Mouse (Mus musculus) lung, postnatal 0 days (tissue): ENCODE measurements around the gene Gm4894. TPM values are rescaled to one million over a fixed set of nuclear protein-coding genes. Genes with fewer than 3 reads are reported as not detected.
A peak's percentile ranks its signal among the peaks of the same experiment; 100 is the strongest.

Experiments
- ATAC-seq: fragments of 200-750 bp; cut with Nextera tagmentation; 2 replicates; pipeline ENCODE4 v1.8.0; 2017; ENCODE audit warnings: moderate library complexity
- DNase-seq: peaks from one replicate; pipeline ENCODE4 v3.0.0-alpha.2; 2016; ENCODE audit warnings: low spot score
- H3K27ac ChIP-seq: fragments of 300-500 bp; sonication (generic); 2 replicates; pipeline ENCODE4 v1.5.1; 2014; ENCODE audit warnings: antibody characterized with exemption, mild to moderate bottlenecking, low read length, mixed read lengths
- H3K27me3 ChIP-seq: fragments of 300-500 bp; sonication (generic); replicated peaks from 2 replicates; pipeline ENCODE4 v1.6.1; 2014; ENCODE audit warnings: low read length, mixed read lengths; ENCODE audit not compliant: insufficient read depth
- H3K36me3 ChIP-seq: fragments of 300-500 bp; sonication (generic); 2 replicates; pipeline ENCODE4 v1.6.1; 2014; ENCODE audit warnings: low read length, mixed read lengths; ENCODE audit not compliant: insufficient read depth
- H3K4me1 ChIP-seq: fragments of 300-500 bp; sonication (generic); 2 replicates; pipeline ENCODE4 v1.6.1; 2014; ENCODE audit warnings: antibody characterized with exemption, low read depth, low read length, mixed read lengths; ENCODE audit not compliant: insufficient read depth
- H3K4me2 ChIP-seq: fragments of 300-500 bp; sonication (generic); replicated peaks from 2 replicates; pipeline ENCODE4 v1.6.1; 2014; ENCODE audit warnings: low read depth, mild to moderate bottlenecking, low read length, moderate library complexity, mixed read lengths
- H3K4me3 ChIP-seq: fragments of 300-500 bp; sonication (generic); 2 replicates; pipeline ENCODE4 v1.5.1; 2014; ENCODE audit warnings: low read depth, low read length
- H3K9ac ChIP-seq: fragments of 300-500 bp; sonication (generic); replicated peaks from 2 replicates; pipeline ENCODE4 v1.6.1; 2014; ENCODE audit warnings: low read depth, mild to moderate bottlenecking
- H3K9me3 ChIP-seq: fragments of 300-500 bp; sonication (generic); 2 replicates; pipeline ENCODE4 v1.6.1; 2016; ENCODE audit warnings: low read length, mixed read lengths
- CTCF ChIP-seq: IDR thresholded peaks from 2 replicates; pipeline ENCODE4 v1.5.1; 2016; ENCODE audit warnings: antibody characterized with exemption, mild to moderate bottlenecking
- EP300 ChIP-seq: IDR thresholded peaks from 2 replicates; pipeline ENCODE4 v1.6.1; 2016; ENCODE audit warnings: antibody characterized with exemption, mild to moderate bottlenecking, control low read depth
- WGBS: fragments of 180-500 bp; shearing (Covaris S2); extraction: QIAGEN DNeasy Blood & Tissue Kit; methylation state at CpG from one replicate; pipeline ENCODE4 v1.1.7; 2014; 5-methylcytosine and 5-hydroxymethylcytosine counted together
- polyA plus RNA-seq: library from polyadenylated mRNA; unstranded; fragments of >200 nt; fragmentation: Nextera tagmentation; extraction: Ambion mirVana; gene quantifications from 2 replicates; pipeline ENCODE4 v1.2.1, GENCODE M21; 2015

Gene Gm4894
- polyA plus RNA-seq, 1 experiment from 2014 or later: not detected

DNA sequence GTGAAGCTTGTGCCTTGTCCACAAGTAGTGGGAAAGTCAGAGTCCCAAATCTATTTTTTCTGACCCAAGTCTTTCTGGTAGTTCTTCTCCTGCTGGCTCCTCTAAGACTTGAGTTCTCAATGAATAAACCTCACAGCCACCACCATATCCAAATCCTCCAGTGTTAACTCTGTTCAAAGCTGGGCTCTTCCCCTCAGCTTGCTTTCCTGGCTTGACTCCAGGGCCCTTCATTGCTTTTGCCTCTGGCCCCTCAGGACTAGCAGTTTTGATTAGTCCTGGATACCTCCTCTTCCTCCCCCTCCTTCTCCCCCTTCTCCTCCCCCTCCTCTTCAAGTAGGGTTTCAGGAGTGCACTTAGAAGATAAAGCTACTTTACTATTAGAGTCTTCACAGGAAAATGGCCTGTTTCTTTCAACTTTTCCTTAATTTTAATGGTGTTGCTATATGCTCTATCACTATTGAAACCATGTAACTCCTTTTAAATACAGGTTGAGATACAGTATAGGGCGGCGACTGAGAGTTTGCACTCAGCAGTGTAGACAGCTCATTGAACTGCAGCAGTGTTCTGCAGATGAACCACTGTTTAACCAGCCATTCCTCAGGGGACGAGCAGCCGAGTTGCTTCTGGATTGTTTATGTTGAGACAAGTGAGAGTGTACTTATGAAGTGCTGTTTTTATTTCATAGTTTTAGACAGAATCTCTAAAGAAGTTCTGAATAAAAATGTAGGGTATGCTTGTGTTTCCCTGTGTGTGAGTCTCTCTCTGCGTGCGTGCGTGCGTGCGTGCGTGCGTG is 26.4 kb downstream of the Gm4894 start:
- Histone ChIP-seq H3K9ac (no peak overlapping the region), H3K36me3 (no peaks in the 10 kb centered on the region), H3K4me1 (no peaks in the 10 kb centered on the region), H3K9me3 (no peaks in the 10 kb centered on the region), H3K4me2 (no peak overlapping the region), H3K27ac (no peak overlapping the region), H3K27me3 (no peaks in the 10 kb centered on the region), H3K4me3 (no peak overlapping the region)
- ATAC-seq (no peak), DNase-seq (no peak)
- no peak for TF ChIP-seq CTCF
- TF ChIP-seq EP300: no peak
- WGBS: 49% methylated on average over 11 of the region's 11 CpGs

DNA sequence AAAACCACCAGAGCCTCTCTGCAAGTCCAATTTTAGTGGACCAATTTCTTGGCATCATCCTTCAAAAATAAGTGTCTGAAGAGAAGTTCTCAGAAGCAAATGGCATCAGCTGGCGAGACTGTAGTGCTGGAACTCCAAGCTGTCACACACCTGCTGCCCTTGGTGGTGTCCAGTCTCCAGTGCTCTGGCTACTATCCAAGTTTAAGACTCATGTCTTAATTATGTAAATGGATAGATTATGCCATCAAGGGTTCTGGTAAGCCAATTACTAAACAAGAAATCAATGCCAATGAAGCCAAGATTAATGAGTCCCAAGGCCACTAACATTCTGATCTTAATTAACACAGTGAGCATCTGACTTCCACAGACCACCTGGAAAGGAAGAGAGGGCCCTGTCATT is 44.8 kb downstream of the Gm4894 start:
- Histone ChIP-seq H3K4me2 (no peak overlapping the region), H3K9ac (no peak overlapping the region), H3K9me3 (no peaks in the 10 kb centered on the region), H3K36me3 (no peaks in the 10 kb centered on the region), H3K4me1 (no peaks in the 10 kb centered on the region), H3K27me3 (no peaks in the 10 kb centered on the region), H3K27ac (no peak overlapping the region), H3K4me3 (no peak overlapping the region)
- no peak for ATAC-seq
- DNase-seq: no peak
- WGBS: 71% methylated on average over 1 of the region's 1 CpGs
- TF ChIP-seq EP300 (no peak), CTCF (no peak)

DNA sequence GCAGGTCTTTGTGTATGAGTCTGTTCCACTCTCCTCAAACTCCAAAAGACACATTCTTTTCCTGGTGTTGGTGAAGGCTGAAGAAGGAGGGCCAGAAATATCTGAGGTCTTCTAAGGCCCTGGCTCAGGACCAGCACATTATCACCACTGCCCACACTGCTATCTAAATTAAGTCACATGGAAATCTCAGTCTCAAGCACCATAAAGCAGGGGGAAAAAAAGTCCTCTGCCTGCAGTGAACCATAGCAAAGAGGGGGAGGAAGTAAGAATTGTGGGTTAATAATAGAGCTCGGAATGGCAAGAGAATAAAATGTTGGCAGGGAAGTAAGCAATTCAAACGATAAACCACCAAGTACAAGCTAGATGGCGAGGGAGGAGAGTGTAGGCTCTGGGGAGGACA is 57.2 kb downstream of the Gm4894 start:
- Histone ChIP-seq H3K4me3 (no peak overlapping the region), H3K4me1 (no peaks in the 10 kb centered on the region), H3K27me3 (no peaks in the 10 kb centered on the region), H3K9me3 (no peaks in the 10 kb centered on the region), H3K36me3 (no peaks in the 10 kb centered on the region), H3K9ac (no peak overlapping the region), H3K4me2 (no peak overlapping the region), H3K27ac (no peak overlapping the region)
- TF ChIP-seq CTCF: no peak
- TF ChIP-seq EP300: no peak
- 39% methylated on average over 3 of the region's 3 CpGs for WGBS
- ATAC-seq: no peak
- DNase-seq: no peak

DNA sequence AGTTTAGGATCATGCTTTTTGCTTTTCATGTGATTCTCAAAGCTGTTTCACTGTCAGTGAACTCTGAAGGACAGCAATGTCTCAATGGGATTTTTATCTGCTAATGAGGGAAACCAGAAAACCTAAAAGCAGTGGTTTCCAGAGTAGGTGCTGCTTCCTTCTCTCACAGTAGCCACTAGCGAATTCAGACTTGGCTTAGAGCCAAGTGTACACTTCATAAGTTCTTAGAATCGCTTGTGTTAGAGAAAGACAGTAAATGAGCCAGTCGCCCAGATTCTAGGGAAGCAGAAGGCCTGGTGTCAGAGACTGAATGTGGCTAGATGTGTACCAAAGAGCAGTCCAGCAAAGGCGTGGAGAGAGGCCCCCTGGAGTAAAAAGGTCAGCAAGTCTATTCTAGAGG is 60.5 kb downstream of the Gm4894 start:
- Histone ChIP-seq H3K27me3 (no peaks in the 10 kb centered on the region), H3K9ac (no peak overlapping the region), H3K4me3 (no peak overlapping the region), H3K4me1 (no peaks in the 10 kb centered on the region), H3K9me3 (no peaks in the 10 kb centered on the region), H3K4me2 (no peak overlapping the region), H3K36me3 (no peaks in the 10 kb centered on the region), H3K27ac (no peak overlapping the region)
- peak; percentile 19 for DNase-seq
- TF ChIP-seq EP300 (no peak), CTCF (no peak)
- WGBS: 34% methylated on average over 4 of the region's 4 CpGs
- no peak for ATAC-seq

DNA sequence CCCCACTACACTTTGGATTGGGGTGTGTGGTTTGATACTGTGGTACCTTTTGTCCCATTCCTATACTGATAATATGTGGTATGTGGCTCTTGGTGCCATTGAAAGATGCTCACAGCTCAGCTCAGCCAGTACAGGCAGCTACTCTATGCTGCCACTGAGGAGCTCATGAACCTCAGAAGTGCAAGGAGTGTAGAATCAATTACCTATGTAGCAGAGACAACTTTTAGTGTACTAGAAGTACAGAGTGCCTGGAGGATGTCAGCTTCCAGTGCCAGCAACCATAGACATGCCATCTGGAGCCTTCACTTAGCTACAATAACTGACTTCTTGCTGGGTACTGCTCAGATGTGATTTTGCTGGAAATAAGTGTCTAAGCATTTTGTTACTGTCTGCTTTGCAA is 68.3 kb downstream of the Gm4894 start:
- Histone ChIP-seq H3K4me1 (no peaks in the 10 kb centered on the region), H3K4me3 (no peak overlapping the region)
- no peak for ATAC-seq

More for the DNA sequence above, 68.3 kb downstream of the Gm4894 start:
- Histone ChIP-seq H3K4me2 (no peak overlapping the region), H3K27me3 (no peaks in the 10 kb centered on the region), H3K36me3 (no peaks in the 10 kb centered on the region), H3K9ac (no peak overlapping the region), H3K27ac (no peak overlapping the region), H3K9me3 (no peaks in the 10 kb centered on the region)
- no peak for DNase-seq
- no peak for TF ChIP-seq CTCF
- TF ChIP-seq EP300: no peak

Other genes with a start within 250 kb of the Gm4894 start
- 16.1 and 18.4 TPM in 2 replicates for gene Zw10, start 194.9 kb upstream of the Gm4894 start, polyA plus RNA-seq
- 0.11 and 0.19 TPM in 2 replicates for gene Tmprss5, start 169.3 kb upstream of the Gm4894 start, polyA plus RNA-seq
- 0.24 TPM in 1 of 2 replicates, not detected in the other for gene Drd2, start 90.1 kb downstream of the Gm4894 start, polyA plus RNA-seq
- gene Ankk1, start 176.5 kb downstream of the Gm4894 start, polyA plus RNA-seq: 0.11 TPM in 1 of 2 replicates, not detected in the other
- 3.5 and 4.0 TPM in 2 replicates for gene Ttc12, start 235.7 kb downstream of the Gm4894 start, polyA plus RNA-seq